Mouse (Mus musculus) lung, postnatal 0 days (tissue): Measurements from ENCODE around the gene Hoxc5. TPM values are rescaled to one million over a fixed set of nuclear protein-coding genes. Genes with fewer than 3 reads are reported as not detected.

Source experiments
- ATAC-seq: fragments of 200-750 bp; cut with Nextera tagmentation; 2 replicates; pipeline ENCODE4 v1.8.0; 2017; ENCODE audit warnings: moderate library complexity
- DNase-seq: peaks from one replicate; pipeline ENCODE4 v3.0.0-alpha.2; 2016; ENCODE audit warnings: low spot score
- H3K27ac ChIP-seq: fragments of 300-500 bp; sonication (generic); 2 replicates; pipeline ENCODE4 v1.5.1; 2014; ENCODE audit warnings: antibody characterized with exemption, mild to moderate bottlenecking, low read length, mixed read lengths
- H3K27me3 ChIP-seq: fragments of 300-500 bp; sonication (generic); replicated peaks from 2 replicates; pipeline ENCODE4 v1.6.1; 2014; ENCODE audit warnings: low read length, mixed read lengths; ENCODE audit not compliant: insufficient read depth
- H3K36me3 ChIP-seq: fragments of 300-500 bp; sonication (generic); 2 replicates; pipeline ENCODE4 v1.6.1; 2014; ENCODE audit warnings: low read length, mixed read lengths; ENCODE audit not compliant: insufficient read depth
- H3K4me1 ChIP-seq: fragments of 300-500 bp; sonication (generic); 2 replicates; pipeline ENCODE4 v1.6.1; 2014; ENCODE audit warnings: antibody characterized with exemption, low read depth, low read length, mixed read lengths; ENCODE audit not compliant: insufficient read depth
- H3K4me2 ChIP-seq: fragments of 300-500 bp; sonication (generic); replicated peaks from 2 replicates; pipeline ENCODE4 v1.6.1; 2014; ENCODE audit warnings: low read depth, mild to moderate bottlenecking, low read length, moderate library complexity, mixed read lengths
- H3K4me3 ChIP-seq: fragments of 300-500 bp; sonication (generic); 2 replicates; pipeline ENCODE4 v1.5.1; 2014; ENCODE audit warnings: low read depth, low read length
- H3K9ac ChIP-seq: fragments of 300-500 bp; sonication (generic); replicated peaks from 2 replicates; pipeline ENCODE4 v1.6.1; 2014; ENCODE audit warnings: low read depth, mild to moderate bottlenecking
- H3K9me3 ChIP-seq: fragments of 300-500 bp; sonication (generic); 2 replicates; pipeline ENCODE4 v1.6.1; 2016; ENCODE audit warnings: low read length, mixed read lengths
- CTCF ChIP-seq: IDR thresholded peaks from 2 replicates; pipeline ENCODE4 v1.5.1; 2016; ENCODE audit warnings: antibody characterized with exemption, mild to moderate bottlenecking
- EP300 ChIP-seq: IDR thresholded peaks from 2 replicates; pipeline ENCODE4 v1.6.1; 2016; ENCODE audit warnings: antibody characterized with exemption, mild to moderate bottlenecking, control low read depth
- WGBS: fragments of 180-500 bp; shearing (Covaris S2); extraction: QIAGEN DNeasy Blood & Tissue Kit; methylation state at CpG from one replicate; pipeline ENCODE4 v1.1.7; 2014; 5-methylcytosine and 5-hydroxymethylcytosine counted together
- polyA plus RNA-seq: library from polyadenylated mRNA; unstranded; fragments of >200 nt; fragmentation: Nextera tagmentation; extraction: Ambion mirVana; gene quantifications from 2 replicates; pipeline ENCODE4 v1.2.1, GENCODE M21; 2015

Hoxc5 gene
- polyA plus RNA-seq, 1 experiment from 2014 or later: not detected

DNA sequence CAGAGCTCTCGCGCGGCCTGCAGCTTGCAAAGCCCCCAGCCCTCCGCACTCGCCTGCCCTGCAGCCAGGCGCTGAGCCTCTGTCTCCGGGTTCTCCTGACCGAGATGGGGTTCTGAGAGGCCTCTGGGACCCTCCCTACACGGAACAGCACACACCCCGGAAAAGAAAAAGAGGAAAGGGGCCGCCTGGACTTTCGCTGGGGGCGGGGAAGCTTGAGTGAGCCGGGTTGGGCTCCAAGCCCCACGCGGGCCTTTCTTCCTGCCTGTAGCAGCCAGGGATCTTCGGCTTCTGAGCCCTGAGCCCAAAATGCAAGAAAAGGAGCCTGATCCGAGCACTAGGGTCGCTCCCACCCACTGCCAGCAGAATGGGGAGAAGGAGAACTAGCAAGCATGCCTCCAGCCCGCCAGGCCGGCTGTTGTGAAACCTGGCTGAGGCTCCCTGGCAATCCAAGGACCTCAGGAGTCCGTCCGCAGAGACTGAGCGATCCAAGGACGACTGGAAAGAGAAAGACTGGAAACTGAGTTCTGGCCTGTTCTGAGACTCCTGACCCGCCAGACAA lies 44.8 kb downstream of the Hoxc5 start:
- Histone ChIP-seq H3K9ac (no peak overlapping the region), H3K4me3 (no peak overlapping the region), H3K36me3 (no peaks in the 10 kb centered on the region), H3K4me1 (no peaks in the 10 kb centered on the region), H3K27me3 (peaks cover 92% of the 10 kb centered on the region), H3K4me2 (no peak overlapping the region), H3K9me3 (no peaks in the 10 kb centered on the region), H3K27ac (no peak overlapping the region)
- WGBS: 9% methylated on average over 26 of the region's 26 CpGs
- no peak for TF ChIP-seq EP300
- TF ChIP-seq CTCF: no peak
- ATAC-seq (no peak), DNase-seq (no peak)

DNA sequence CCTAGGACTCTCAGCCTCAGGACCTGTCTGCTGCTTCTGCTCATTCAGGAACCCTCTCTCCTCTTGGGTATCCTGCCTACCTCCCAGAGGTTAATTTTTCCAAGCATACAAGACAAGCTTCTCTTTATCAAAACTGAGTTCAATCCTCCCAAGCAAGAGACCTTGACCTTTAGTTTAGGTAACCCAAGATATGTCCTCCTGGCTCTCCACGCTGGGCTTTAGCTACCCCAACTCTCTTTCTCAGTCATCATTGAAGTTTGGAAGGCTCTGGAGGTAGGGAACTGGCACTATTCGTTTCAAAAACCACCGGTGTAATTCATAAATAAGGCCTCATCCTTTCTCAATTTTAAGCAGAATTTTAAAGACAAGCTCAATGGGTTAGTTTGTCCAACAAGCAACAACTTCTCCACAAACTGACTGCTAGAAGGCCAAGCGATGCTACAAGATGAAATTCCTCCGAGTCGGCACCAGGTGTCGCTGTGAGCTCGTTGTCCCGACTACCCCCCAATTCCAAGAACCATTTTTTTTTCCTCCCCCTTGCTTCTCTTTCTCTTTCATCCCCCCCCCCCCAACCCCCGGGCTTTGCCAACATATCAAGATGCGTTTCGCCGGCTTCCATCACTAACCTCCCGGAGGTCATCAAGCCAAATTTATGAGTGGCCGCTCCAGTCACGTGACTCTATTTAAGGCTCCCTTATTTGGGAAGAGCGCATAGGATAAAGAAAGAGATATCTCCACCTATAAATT lies 46.2 kb downstream of the Hoxc5 start:
- Histone ChIP-seq H3K4me2 (peak overlapping the region; percentile 38; the same call in 1 of the 2 replicates), H3K27ac (no peak overlapping the region), H3K4me1 (no peaks in the 10 kb centered on the region), H3K9ac (no peak overlapping the region), H3K36me3 (no peaks in the 10 kb centered on the region), H3K4me3 (peak overlapping the region; percentile 19; the same call in 1 of the 2 replicates), H3K9me3 (no peaks in the 10 kb centered on the region), H3K27me3 (peaks cover 92% of the 10 kb centered on the region)
- DNase-seq: peak; percentile 76
- TF ChIP-seq CTCF (peak; percentile 72), EP300 (no peak)
- no peak for ATAC-seq
- WGBS: 5% methylated on average over 17 of the region's 17 CpGs

DNA sequence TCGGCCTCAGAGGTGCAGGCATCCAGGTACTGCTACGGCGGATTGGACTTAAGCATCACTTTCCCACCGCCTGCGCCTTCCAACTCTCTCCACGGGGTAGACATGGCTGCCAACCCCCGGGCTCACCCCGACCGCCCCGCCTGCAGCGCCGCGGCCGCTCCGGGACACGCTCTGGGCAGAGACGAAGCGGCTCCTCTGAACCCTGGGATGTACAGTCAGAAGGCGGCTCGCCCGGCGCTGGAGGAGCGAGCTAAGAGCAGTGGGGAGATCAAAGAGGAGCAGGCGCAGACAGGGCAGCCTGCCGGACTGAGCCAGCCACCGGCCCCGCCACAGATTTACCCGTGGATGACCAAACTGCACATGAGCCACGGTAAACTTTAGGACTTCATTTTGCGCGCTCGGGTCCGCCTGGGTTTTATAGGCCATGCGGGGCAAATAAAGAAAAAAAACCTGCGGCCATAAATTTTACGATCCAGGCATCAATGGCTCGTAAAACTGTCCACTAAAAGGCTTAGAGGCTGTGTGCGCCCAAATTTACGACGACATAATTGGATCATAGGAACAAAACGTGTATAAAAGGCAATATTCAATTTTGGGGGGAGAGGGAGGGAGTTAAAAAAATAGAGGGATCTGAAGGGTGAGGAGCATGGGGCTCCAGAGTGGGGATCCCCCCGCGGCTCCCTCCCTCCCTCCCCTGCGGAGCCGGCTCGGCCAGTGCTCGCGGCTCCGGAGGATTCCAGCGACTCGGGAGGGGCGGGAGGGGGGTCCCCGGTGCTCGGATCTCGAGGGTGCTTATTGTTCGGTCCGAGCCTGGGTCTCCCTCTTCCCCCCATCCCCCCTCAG lies 47.1 kb downstream of the Hoxc5 start:
- WGBS: 2% methylated on average over 57 of the region's 57 CpGs
- Histone ChIP-seq H3K4me1 (no peaks in the 10 kb centered on the region), H3K36me3 (no peaks in the 10 kb centered on the region), H3K4me2 (peak overlapping the region; percentile 38), H3K9ac (no peak overlapping the region), H3K27ac (no peak overlapping the region), H3K27me3 (peaks cover 93% of the 10 kb centered on the region), H3K9me3 (no peaks in the 10 kb centered on the region), H3K4me3 (peak overlapping the region; percentile 19; the same call in 1 of the 2 replicates)
- no peak for DNase-seq
- peak; percentile 16; the same call in 1 of the 2 replicates for ATAC-seq
- TF ChIP-seq CTCF: no peak
- TF ChIP-seq EP300: no peak

DNA sequence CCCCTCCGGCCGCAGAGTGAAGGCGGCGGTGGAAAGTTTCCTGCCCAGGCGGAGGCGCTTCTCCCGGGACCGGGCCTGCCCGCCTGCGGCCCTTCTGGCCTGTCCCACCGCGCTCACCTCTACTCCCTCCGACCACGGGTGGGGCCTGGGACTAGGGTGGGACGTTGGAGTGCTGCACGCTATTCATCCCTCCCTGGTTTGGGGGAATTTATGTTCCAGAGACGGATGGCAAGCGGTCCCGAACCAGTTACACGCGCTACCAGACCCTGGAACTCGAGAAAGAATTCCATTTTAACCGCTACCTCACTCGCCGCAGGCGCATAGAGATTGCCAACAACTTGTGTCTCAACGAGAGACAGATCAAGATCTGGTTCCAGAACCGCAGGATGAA lies 47.8 kb downstream of the Hoxc5 start:
- no peak for DNase-seq
- H3K4me2 ChIP-seq: 0 out of 2 replicates have a peak overlapping the region, but pooled peaks have one; percentile 1
- H3K27me3 ChIP-seq: peaks cover 95% of the 10 kb centered on the region
- WGBS: 2% methylated on average over 23 of the region's 28 CpGs
- no peak overlapping the region for H3K27ac ChIP-seq
- H3K9ac ChIP-seq: no peak overlapping the region
- no peak for ATAC-seq
- H3K36me3 ChIP-seq: no peaks in the 10 kb centered on the region
- TF ChIP-seq CTCF: no peak
- no peak for TF ChIP-seq EP300
- no peaks in the 10 kb centered on the region for H3K9me3 ChIP-seq
- no peak overlapping the region for H3K4me3 ChIP-seq
- H3K4me1 ChIP-seq: no peaks in the 10 kb centered on the region

DNA sequence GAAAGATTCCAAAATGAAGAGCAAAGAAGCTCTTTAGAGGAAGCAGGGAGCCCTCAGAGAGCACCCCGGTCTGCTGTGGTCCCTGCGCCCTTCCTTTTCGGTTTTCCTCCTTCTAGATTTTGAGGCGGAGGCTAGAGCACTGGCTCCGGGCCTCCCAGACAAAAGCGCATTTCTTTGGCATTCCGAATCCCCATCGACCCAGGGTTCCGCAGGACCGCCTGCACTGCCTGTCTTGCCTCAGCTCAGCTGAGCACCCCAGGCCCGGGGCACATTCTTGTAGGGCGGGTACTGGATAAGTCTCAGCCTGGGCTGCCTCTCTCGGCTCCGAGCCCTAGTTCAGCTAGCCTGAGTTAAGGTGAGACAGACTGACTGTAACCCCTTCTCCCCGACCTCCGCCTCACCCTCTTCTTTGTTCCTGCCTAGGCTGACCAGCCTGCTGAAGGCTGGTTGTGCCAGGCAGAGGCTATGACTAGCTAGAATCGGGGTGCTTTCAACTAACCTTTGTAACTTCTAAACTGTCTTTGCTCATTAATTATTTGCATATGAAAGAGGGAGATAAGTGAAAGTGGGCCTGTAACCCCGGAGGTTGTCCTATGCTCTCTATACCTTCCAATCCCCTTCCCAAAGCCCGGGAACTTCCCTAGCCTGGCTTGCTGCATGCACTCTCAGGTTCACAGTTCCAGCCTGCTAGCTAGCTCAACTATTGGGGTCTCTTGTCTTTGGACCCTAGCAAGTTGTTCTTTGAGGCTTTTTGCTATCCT lies 48.3 kb downstream of the Hoxc5 start:
- no peak overlapping the region for H3K4me3 ChIP-seq
- H3K27ac ChIP-seq: no peak overlapping the region
- ATAC-seq: no peak
- H3K27me3 ChIP-seq: peaks cover 95% of the 10 kb centered on the region
- no peak overlapping the region for H3K4me2 ChIP-seq
- no peaks in the 10 kb centered on the region for H3K36me3 ChIP-seq
- TF ChIP-seq CTCF (no peak), EP300 (no peak)
- no peaks in the 10 kb centered on the region for H3K9me3 ChIP-seq
- H3K9ac ChIP-seq: no peak overlapping the region
- DNase-seq: no peak
- 14% methylated on average over 19 of the region's 19 CpGs for WGBS
- no peaks in the 10 kb centered on the region for H3K4me1 ChIP-seq
